In the genomic region with DNA sequence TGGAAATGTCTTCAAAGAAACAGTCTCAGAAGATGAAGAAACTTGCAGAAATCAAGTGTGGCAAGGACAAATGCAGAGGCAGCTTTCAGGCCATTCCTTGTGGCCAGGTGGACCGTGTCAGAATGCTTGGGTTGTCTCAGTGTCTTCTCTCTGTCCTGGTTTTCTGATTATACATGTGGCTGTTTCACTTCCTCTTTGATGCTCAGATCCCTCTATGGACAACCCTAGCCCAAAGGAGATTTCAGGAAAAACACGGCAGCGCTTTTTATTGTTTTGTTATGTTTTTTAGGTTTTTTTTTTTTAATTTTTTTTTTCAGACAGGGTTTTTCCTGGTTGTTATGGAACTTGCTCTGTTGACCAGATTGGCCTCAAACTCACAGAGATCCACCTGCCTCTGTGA, we compare ENCODE assay signal across 12 mouse cellular contexts.
"Had no signal": no experiment of that assay in that cellular context is flagged by ENCODE, and none has a peak within 500 bp of the region (broad histone marks: within the 10 kb centered on the region; RNA-seq: fewer than 3 reads in every experiment).

No protein-coding gene starts in this region.

- H3K9me3 ChIP-seq: limb, embryonic 13.5 days; neural tube, embryonic 13.5 days had no signal

- DNase-seq: kidney, adult 8-10 months; kidney, postnatal 25 days; layer of hippocampus, adult 9-11 months; left cerebral cortex, postnatal 4 days; lung, adult 18-20 months; retina, postnatal 1 day; right cerebral cortex, postnatal 14 days had no signal

- H3K4me3 ChIP-seq: limb, embryonic 13.5 days; neural tube, embryonic 13.5 days had no signal

- H3K4me2 ChIP-seq: limb, embryonic 13.5 days; neural tube, embryonic 13.5 days had no signal

- H3K27me3 ChIP-seq: limb, embryonic 13.5 days; neural tube, embryonic 13.5 days had no signal

- H3K36me3 ChIP-seq: limb, embryonic 13.5 days; neural tube, embryonic 13.5 days had no signal

- ATAC-seq: intestine, postnatal 0 days; midbrain, embryonic 16.5 days had no signal

- H3K27ac ChIP-seq: limb, embryonic 13.5 days; neural tube, embryonic 13.5 days; stomach, postnatal 0 days had no signal

- H3K9ac ChIP-seq: limb, embryonic 13.5 days; neural tube, embryonic 13.5 days had no signal
